Mouse (Mus musculus) lung, embryonic 15.5 days (tissue): Measurements from ENCODE around the gene Sh3rf1. TPM values are rescaled to one million over a fixed set of nuclear protein-coding genes. Genes with fewer than 3 reads are reported as not detected.
A peak's percentile ranks its signal among the peaks of the same experiment; 100 is the strongest.

Source experiments
- ATAC-seq: fragments of 200-750 bp; cut with Nextera tagmentation; 2 replicates; pipeline ENCODE4 v1.8.0; 2017; ENCODE audit warnings: moderate number of reproducible peaks, borderline replicate concordance; ENCODE audit not compliant: low FRiP score, low TSS enrichment; ENCODE audit errors: extremely low read depth
- H3K27ac ChIP-seq: fragments of 300-500 bp; sonication (generic); 2 replicates; pipeline ENCODE4 v1.5.1; 2015; ENCODE audit warnings: moderate library complexity, mild to moderate bottlenecking, inconsistent platforms
- H3K27me3 ChIP-seq: fragments of 300-500 bp; sonication (generic); 2 replicates; pipeline ENCODE4 v1.6.1; 2015; ENCODE audit warnings: inconsistent platforms
- H3K36me3 ChIP-seq: fragments of 300-500 bp; sonication (generic); 2 replicates; pipeline ENCODE4 v1.6.1; 2015; ENCODE audit warnings: inconsistent platforms
- H3K4me1 ChIP-seq: fragments of 300-500 bp; sonication (generic); 2 replicates; pipeline ENCODE4 v1.6.1; 2015; ENCODE audit warnings: inconsistent platforms
- H3K4me2 ChIP-seq: fragments of 300-500 bp; sonication (generic); 2 replicates; pipeline ENCODE4 v1.6.1; 2015; ENCODE audit warnings: inconsistent platforms, mild to moderate bottlenecking, moderate library complexity
- H3K4me3 ChIP-seq: fragments of 300-500 bp; sonication (generic); 2 replicates; pipeline ENCODE4 v1.5.1; 2015; ENCODE audit warnings: mild to moderate bottlenecking, inconsistent platforms
- H3K9ac ChIP-seq: fragments of 300-500 bp; sonication (generic); 2 replicates; pipeline ENCODE4 v1.6.1; 2015; ENCODE audit warnings: inconsistent platforms
- H3K9me3 ChIP-seq: fragments of 300-500 bp; sonication (generic); 2 replicates; pipeline ENCODE4 v1.6.1; 2016; ENCODE audit warnings: inconsistent platforms
- WGBS: fragments of 180-500 bp; shearing (Covaris S2); methylation state at CpG from one replicate; pipeline ENCODE4 v1.1.7; 2015; 5-methylcytosine and 5-hydroxymethylcytosine counted together
- polyA plus RNA-seq: library from polyadenylated mRNA; unstranded; fragments of >200 nt; fragmentation: Nextera tagmentation; extraction: Ambion mirVana; gene quantifications from 2 replicates; pipeline ENCODE4 v1.2.1, GENCODE M21; 2015

The Sh3rf1 gene
- polyA plus RNA-seq, 1 experiment from 2014 or later: 16.8 TPM

DNA sequence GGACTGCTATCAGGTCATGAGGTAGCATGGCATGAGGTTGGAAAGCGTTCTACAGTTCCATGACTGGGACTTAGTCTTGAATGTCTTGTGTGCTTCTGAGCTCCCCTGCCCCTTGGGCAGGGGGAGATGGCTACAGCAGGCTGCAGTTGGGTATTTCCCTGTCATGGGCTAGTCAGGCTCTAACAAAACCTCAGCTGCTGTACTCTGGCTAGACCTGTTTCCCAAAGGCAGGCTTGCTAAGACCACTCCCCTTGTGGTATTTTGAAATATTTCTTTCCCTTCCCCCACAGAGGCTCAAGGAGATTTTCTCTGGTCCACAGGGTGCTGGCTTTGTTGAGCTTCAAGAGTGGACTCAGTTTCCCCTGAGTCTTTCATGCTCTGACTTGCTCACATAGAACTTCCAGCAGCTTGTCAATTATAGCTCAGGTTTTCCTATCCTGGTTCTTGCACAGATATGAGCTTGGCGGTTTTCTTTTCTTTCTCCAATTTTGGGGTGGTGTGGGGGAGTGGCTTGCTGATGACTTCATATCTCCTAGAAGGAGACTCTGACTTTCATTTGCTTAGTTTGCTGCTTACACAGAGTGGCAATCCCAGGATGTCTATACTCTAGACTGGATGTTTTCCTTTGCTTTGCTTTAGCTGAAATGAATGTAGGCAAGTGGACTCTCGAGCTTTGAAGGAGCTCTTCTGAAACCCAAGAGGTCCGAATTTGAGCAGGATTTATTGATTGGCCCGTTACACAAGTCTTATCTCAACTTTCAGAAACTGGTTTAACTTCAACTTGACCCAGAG lies 20.4 kb upstream of the Sh3rf1 start:
- H3K9me3 ChIP-seq: no peaks in the 10 kb centered on the region
- peaks cover 8% of the 10 kb centered on the region; the same call in 1 of the 2 replicates for H3K4me1 ChIP-seq
- no peak overlapping the region for H3K4me3 ChIP-seq
- no peaks in the 10 kb centered on the region for H3K36me3 ChIP-seq
- no peak overlapping the region for H3K4me2 ChIP-seq
- no peak overlapping the region for H3K9ac ChIP-seq
- peak; percentile 65 for ATAC-seq
- H3K27ac ChIP-seq: 0 out of 2 replicates have a peak overlapping the region, but pooled peaks have one; percentile 31
- 58% methylated on average over 5 of the region's 5 CpGs for WGBS
- H3K27me3 ChIP-seq: no peaks in the 10 kb centered on the region

DNA sequence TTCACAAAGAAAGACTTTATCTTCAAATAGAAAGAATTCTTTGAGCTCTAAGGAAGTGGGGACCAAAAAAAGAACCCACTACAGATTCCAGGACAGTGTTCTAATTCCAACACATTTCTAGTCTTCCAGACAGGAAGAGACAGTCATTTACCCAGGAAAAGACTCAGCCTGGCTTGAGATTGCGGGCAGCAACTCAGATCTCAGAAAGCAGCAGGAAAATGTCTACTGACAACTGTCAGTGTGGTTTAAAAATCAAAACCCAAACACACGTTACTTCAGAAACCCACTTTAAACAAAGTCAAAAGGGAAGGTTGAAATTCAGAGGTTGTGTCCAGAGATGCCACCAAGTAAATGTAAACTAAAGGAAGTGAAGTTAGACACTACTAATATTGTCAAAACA lies 16.8 kb upstream of the Sh3rf1 start:
- WGBS: 8% methylated on average over 2 of the region's 2 CpGs
- Histone ChIP-seq H3K36me3 (no peaks in the 10 kb centered on the region), H3K4me1 (peaks cover 8% of the 10 kb centered on the region; the same call in 1 of the 2 replicates), H3K9ac (no peak overlapping the region), H3K27me3 (no peaks in the 10 kb centered on the region), H3K4me2 (no peak overlapping the region), H3K27ac (peak overlapping the region; percentile 12; the same call in 1 of the 2 replicates), H3K9me3 (no peaks in the 10 kb centered on the region), H3K4me3 (no peak overlapping the region)
- no peak for ATAC-seq

DNA sequence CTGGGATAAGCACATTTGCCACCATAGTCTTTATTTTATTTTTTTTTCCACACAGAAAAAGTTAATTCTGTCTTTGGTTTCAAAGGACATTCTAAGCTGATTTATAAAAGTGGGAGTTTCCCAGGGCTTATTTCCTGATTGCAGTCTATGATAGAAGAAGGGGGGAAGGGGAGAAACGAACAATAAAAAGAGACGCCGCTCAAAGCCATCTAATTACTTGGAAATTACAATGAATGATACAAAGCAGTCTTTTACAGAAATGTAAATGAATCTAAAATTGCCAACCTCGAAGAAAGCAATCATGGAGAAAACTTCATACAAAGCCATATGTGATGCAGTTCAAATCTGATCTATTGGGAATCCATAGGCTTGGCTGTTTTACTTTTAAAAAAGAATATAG lies 16.0 kb upstream of the Sh3rf1 start:
- H3K9ac ChIP-seq: no peak overlapping the region
- no peaks in the 10 kb centered on the region for H3K27me3 ChIP-seq
- 87% methylated on average over 4 of the region's 4 CpGs for WGBS
- peaks cover 8% of the 10 kb centered on the region; the same call in 1 of the 2 replicates for H3K4me1 ChIP-seq
- no peaks in the 10 kb centered on the region for H3K9me3 ChIP-seq
- no peak for ATAC-seq
- H3K36me3 ChIP-seq: no peaks in the 10 kb centered on the region
- no peak overlapping the region for H3K4me3 ChIP-seq
- no peak overlapping the region for H3K4me2 ChIP-seq
- H3K27ac ChIP-seq: no peak overlapping the region

DNA sequence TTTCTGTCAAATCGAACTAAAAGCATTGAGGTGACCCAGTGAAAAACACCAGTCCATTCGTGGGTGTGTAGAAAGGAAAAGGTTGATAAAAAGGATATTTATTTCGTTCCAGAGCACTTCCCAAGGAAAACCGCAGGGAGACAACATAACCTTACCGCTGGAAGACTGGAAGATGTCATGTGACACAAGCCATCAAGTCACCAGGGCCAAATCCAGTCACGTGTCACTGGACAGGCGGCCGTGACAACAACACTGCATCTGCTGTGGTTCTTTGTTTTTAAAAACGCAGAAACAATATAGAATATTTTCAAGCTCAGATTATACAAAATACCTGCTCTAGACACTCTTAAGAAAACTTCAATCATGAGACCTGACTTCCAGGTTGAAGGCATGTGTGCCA lies 15.0 kb upstream of the Sh3rf1 start:
- Histone ChIP-seq H3K27me3 (no peaks in the 10 kb centered on the region), H3K4me3 (no peak overlapping the region), H3K9ac (no peak overlapping the region), H3K4me1 (peaks cover 8% of the 10 kb centered on the region; the same call in 1 of the 2 replicates), H3K27ac (no peak overlapping the region), H3K9me3 (no peaks in the 10 kb centered on the region), H3K36me3 (no peaks in the 10 kb centered on the region), H3K4me2 (no peak overlapping the region)
- 74% methylated on average over 9 of the region's 9 CpGs for WGBS
- ATAC-seq: no peak

DNA sequence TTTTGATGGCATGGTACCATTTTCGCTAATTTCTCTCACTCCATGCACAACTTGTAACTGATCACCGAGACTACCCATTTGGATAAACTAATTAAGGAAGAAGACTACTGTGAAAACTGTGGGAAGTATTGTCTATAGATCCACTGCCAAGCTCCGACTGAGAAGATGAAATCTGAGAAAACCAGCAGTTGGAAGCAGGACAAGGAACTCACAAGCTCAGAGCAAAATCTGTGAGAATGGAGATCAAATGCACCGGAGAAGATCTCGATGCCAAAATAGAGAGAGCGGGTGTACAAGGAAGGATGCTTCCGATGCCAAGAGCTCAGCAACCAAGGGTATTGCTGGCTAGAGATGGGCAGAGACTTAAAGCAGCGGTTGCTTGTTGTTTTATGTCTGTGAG lies 12.8 kb upstream of the Sh3rf1 start:
- H3K27me3 ChIP-seq: no peaks in the 10 kb centered on the region
- no peak overlapping the region for H3K27ac ChIP-seq
- H3K4me2 ChIP-seq: no peak overlapping the region
- peaks cover 19% of the 10 kb centered on the region for H3K4me1 ChIP-seq
- H3K4me3 ChIP-seq: no peak overlapping the region
- H3K36me3 ChIP-seq: no peaks in the 10 kb centered on the region
- no peak for ATAC-seq
- H3K9ac ChIP-seq: no peak overlapping the region
- no peaks in the 10 kb centered on the region for H3K9me3 ChIP-seq
- 69% methylated on average over 8 of the region's 8 CpGs for WGBS

DNA sequence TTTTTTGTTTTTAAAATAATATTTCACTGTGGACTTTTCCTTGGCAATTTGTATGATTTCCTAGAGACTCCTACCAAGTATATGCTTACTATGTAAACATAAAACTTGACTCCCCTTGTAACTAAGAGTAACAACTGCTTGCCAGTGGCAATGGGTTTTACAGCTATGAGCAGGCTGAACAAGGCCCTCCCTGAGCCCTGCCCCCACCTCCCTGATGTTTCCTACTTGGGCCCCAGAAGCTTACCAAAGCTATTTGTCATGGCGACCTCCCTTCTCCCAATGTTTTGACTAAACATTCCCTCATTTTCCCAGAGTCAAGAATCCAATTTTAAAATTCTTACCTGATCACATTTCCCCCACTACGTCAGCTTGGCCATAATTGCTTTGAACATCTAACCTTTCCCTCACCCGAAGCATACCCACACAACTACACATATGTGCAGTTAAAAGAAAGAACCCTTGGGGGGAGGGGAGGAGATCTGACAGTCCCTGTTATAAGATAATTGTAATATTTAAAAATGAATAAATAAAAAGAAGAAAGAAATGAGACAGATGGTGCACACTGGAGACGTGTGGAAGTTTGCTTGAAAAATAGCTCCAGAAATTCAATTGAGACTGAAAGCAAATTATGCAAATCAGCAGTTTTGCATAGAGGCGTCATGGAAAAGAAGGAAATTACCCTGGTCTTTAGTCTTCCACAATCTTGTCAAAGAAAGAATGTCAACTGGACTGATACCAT lies 8.4 kb upstream of the Sh3rf1 start:
- Histone ChIP-seq H3K36me3 (no peaks in the 10 kb centered on the region), H3K4me2 (no peak overlapping the region), H3K4me3 (no peak overlapping the region), H3K27ac (no peak overlapping the region), H3K4me1 (peaks cover 25% of the 10 kb centered on the region), H3K27me3 (no peaks in the 10 kb centered on the region), H3K9ac (no peak overlapping the region), H3K9me3 (no peaks in the 10 kb centered on the region)
- 57% methylated on average over 5 of the region's 5 CpGs for WGBS
- peak; percentile 43; the same call in 1 of the 2 replicates for ATAC-seq

DNA sequence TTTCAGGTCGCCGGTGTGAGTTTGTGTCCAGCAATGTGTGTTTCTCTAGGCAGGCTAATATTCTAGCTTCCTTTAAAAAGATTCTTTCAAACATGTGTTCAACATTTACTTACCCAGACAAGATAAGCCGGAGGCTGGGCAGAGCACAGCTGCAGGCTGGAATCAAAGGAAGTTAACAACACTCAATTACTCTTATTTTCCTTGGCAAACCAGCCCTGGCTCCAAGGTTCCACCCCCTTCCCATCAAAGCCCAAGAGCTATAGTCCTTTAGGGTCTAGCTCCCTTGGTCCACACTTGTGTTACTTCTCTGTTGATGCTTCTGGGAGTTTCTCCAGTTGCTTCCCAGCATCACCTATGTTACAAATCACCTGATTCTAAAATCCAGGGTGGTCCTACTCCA lies 6.7 kb upstream of the Sh3rf1 start:
- H3K4me3 ChIP-seq: peak overlapping the region; percentile 8; the same call in 1 of the 2 replicates
- peak; percentile 86 for ATAC-seq
- peak overlapping the region; percentile 81 for H3K27ac ChIP-seq
- H3K4me1 ChIP-seq: peaks cover 32% of the 10 kb centered on the region
- 33% methylated on average over 3 of the region's 3 CpGs for WGBS
- H3K4me2 ChIP-seq: peak overlapping the region; percentile 39
- H3K9ac ChIP-seq: no peak overlapping the region
- H3K36me3 ChIP-seq: no peaks in the 10 kb centered on the region
- H3K27me3 ChIP-seq: no peaks in the 10 kb centered on the region
- H3K9me3 ChIP-seq: no peaks in the 10 kb centered on the region

DNA sequence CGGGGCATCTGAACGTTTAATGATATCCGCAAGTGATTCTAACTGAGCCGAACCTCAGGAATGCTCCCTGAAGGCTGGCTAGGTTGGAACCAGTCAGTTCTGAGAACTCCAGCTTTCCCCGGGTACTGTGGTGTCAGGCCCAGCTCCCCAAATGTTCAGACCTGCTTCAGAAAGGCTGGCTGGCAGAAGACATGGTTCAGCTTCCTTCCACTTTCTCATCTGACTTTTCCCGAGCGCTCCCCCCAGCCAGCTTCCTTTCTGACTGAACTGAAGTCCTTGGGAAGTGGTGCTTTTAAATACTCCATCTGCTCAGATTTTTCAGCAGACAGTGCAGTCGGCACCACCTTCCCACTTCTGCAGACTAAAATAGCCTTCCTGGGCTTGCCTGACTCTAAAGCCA lies 6.2 kb upstream of the Sh3rf1 start:
- peak; percentile 51 for ATAC-seq
- Histone ChIP-seq H3K4me1 (peaks cover 36% of the 10 kb centered on the region), H3K27ac (peak overlapping the region; percentile 81), H3K4me3 (peak overlapping the region; percentile 8; the same call in 1 of the 2 replicates), H3K27me3 (no peaks in the 10 kb centered on the region), H3K36me3 (no peaks in the 10 kb centered on the region), H3K9ac (no peak overlapping the region), H3K9me3 (no peaks in the 10 kb centered on the region), H3K4me2 (peak overlapping the region; percentile 39)
- 31% methylated on average over 8 of the region's 8 CpGs for WGBS

DNA sequence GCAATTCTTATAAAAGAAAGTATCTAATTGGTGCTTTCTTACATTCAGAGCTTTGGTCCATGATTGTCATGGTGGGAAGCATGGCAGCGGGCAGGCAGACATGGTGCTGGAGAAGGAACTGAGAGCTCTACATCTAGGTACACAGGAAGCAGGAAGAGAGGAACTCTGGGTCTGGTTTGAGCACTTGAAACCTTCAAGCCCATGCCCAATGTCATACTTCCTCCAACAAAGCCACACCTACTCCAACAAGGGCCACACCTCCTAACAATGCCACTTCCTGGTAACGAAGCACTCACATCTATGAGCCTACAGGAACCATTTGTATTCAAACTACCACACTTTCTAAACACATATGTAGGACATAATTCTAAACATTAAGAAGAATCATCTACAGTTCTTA lies 5.2 kb upstream of the Sh3rf1 start:
- H3K4me2 ChIP-seq: no peak overlapping the region
- 92% methylated on average over 2 of the region's 2 CpGs for WGBS
- no peak overlapping the region for H3K27ac ChIP-seq
- H3K9me3 ChIP-seq: no peaks in the 10 kb centered on the region
- H3K36me3 ChIP-seq: no peaks in the 10 kb centered on the region
- H3K4me1 ChIP-seq: peaks cover 44% of the 10 kb centered on the region
- no peak overlapping the region for H3K4me3 ChIP-seq
- no peak overlapping the region for H3K9ac ChIP-seq
- ATAC-seq: no peak
- no peaks in the 10 kb centered on the region for H3K27me3 ChIP-seq

DNA sequence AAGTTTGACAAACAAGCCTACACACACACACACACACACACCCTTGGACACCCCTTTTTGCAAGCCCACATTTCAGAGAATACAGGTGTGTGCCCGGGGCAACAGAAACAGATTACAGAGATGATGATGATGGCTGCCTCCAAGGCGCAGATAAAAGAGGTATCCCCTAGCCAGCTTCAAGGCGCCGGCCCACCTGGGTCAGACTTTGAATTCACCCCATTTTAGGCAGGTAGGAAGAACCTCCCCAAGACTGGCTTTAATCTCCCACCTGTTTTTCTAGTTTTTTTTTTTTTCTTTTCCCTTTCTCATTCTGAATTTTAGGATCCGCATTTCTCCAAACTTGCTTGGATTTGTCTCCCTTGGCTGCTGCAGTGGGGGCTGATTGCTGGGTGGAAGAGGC lies 389 bp upstream of the Sh3rf1 start:
- H3K4me1 ChIP-seq: peaks cover 49% of the 10 kb centered on the region
- H3K27me3 ChIP-seq: no peaks in the 10 kb centered on the region
- peak overlapping the region; percentile 60 for H3K4me3 ChIP-seq
- no peaks in the 10 kb centered on the region for H3K36me3 ChIP-seq
- no peak for ATAC-seq
- peak overlapping the region; percentile 81 for H3K4me2 ChIP-seq
- peak overlapping the region; percentile 88 for H3K27ac ChIP-seq
- no peaks in the 10 kb centered on the region for H3K9me3 ChIP-seq
- WGBS: 15% methylated on average over 5 of the region's 5 CpGs
- peak overlapping the region; percentile 63 for H3K9ac ChIP-seq

DNA sequence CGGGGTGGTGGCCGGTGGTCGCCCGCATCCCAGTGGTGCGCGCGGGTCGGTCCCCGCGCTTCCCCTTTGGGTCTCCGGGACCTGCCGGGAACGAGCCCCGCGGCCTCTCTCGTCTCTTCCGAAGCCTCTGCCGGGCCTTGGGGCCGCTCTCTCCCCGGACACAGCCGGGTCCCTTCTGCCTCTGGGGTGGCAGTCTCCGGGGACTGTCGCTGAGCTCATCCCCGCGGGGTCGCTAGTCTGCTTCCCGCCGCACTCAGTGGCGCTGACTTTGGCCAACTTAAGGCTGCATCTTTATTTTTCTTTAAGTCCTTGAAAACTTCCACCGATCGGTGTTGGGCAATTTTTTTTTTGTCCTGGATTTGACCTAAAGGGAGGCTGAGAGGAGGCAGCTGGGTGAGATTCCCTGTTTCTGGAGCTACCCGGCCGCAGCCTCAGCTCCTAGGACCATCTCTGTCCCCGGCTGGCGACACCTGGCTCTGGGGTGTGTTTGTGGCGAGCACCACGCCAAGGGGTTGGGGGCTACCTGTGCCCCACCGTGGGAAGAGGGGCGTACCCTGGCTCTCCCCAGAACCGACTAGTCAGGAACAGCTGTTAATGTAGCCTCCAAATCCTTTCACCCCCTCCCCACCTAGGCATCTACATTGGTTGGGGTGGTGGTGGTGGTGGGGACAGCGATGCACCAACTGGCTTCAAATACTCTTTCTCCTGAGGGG lies 864 bp downstream of the Sh3rf1 start:
- Histone ChIP-seq H3K4me2 (peak overlapping the region; percentile 81), H3K4me3 (peak overlapping the region; percentile 60), H3K9ac (peak overlapping the region; percentile 63), H3K27ac (peak overlapping the region; percentile 88), H3K9me3 (no peaks in the 10 kb centered on the region), H3K27me3 (no peaks in the 10 kb centered on the region), H3K36me3 (no peaks in the 10 kb centered on the region), H3K4me1 (peaks cover 59% of the 10 kb centered on the region)
- WGBS: 0% methylated on average over 41 of the region's 41 CpGs
- peak; percentile 76 for ATAC-seq
